Mouse (Mus musculus): ENCODE data around the gene Arhgap8. TPM values are rescaled to one million over a fixed set of nuclear protein-coding genes. Genes with fewer than 3 reads are reported as not detected.
"Not testable (repeated sequence)": the region's sequence is repeated elsewhere in the genome, so short reads cannot be mapped to it uniquely, and the experiment has no call there.

The Arhgap8 gene
- total RNA-seq, 2 experiments from 2014 or later = 0.74 to 0.75 TPM

DNA sequence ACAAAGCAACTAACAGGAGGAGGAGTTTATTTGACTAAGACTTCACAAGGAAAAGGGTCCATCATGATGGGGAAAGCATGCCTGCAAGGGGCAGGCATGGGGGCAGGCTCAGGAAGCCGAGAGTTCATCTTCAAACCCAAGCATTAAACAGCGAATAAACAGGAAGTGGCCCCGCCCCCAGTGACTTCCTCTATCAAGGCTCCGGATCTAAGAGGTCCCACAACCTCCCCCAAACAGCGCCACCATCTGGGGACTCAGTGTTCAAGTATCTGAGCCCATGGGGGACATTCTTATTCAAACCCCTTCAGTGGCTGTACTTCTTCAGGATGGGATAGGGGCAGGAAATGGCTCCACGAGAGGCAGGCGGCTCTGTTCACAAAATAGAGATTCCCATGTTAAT, 27.2 kb upstream of the Arhgap8 start:
- intact Hi-C loops (cut with DNase I) = no loop called here
- DNase-seq (ENCODE audit: low spot score in 2 of 2) = no peak

DNA sequence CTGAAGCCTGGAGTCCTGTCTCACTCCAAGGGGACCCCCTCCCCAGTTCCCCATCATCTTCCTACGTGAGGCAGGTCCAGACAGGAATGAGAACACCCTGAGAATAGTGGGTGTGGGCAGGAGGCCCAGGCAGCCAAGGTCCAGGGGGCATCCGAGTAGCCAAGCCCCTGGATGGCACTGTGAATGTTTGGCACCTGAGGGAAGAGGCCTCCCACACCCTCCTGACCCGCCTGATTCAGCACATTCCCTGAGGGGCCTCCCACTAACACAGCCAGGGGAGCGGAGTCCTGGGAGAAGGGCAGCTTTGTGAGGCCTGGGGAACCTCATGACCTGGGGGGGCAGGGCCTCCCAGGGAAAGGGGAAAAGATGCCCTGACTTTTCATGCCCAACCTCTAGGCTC, 23.8 kb upstream of the Arhgap8 start:
- DNase-seq (ENCODE audit: low spot score in 2 of 2) = no peak
- intact Hi-C loops (cut with DNase I) = no loop called here

DNA sequence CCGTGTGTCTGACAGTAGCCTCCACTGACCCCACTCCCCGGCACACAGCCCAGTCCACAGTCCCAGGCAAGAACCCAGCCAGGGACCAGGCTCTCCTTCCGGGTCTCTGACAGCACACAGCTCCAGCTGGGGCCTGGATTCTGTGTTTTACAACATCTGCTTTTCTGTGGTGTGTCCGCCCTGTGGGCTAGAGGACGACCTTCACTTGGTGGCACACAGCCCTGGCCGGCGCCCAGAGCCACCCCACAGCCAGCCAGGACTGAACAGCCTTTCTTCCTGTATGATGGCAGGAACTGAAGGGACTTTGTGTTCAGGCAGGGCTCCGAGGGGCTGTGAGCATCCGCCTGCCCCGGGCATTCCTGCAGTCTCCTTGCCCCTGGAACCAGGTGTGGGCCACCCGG, 22.2 kb upstream of the Arhgap8 start:
- intact Hi-C loops (cut with DNase I) = no loop called here
- DNase-seq (ENCODE audit: low spot score in 2 of 2) = peak; percentile 40 to 49

DNA sequence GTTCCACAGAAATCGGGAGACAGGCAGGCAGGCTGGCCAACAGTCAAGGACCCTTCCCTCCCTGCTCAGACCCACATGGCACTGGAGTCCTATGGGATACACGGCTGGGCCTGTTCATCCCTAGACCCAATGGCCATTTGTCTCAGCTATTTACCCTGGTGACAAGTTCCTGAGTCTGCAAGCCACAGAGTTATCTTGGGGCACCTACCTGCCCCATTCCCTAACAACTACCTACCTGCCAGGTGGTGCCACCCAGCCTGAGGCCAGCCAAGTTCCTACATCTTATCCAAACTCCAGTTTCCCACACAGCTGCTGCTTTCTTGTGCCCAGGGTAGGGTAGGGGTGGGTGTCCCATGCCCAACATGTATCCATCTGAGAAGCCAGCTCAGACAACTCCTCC, 21.7 kb upstream of the Arhgap8 start:
- intact Hi-C loops (cut with DNase I) = no loop called here
- DNase-seq (ENCODE audit: low spot score in 2 of 2) = no peak

DNA sequence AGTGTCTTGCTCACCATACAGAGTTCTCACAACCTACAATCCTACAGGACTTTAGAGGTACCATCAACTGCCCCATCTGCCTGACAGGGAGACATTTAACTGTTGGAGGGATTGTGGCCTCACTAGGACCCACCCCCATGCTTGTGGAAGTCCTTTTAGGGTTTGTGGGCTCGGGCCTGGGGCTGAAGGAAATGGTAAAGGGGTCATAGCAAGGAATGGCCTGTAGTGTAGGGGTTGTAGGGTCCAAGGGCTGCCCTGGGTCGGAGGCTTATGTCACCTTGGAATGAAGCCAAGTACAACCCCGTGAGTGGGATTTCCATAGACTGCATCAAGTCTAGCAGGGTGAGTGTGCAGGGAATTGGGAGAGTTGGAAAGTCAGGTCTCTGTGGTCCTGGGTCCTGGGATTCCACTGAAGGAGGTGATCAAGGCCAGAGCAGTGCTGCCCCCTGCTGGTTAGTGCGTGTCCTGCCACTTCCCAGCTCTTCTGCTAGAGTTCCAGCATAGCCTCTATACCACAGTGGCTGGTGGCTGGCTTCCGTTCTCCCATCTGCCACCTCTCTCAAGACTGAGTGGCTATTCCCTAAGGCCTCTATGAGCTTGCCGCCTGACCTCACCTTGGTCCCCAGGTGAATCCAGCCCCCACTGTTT, 19.6 kb upstream of the Arhgap8 start:
- intact Hi-C loops (cut with DNase I) = no loop called here
- DNase-seq (ENCODE audit: low spot score in 2 of 2) = no peak

DNA sequence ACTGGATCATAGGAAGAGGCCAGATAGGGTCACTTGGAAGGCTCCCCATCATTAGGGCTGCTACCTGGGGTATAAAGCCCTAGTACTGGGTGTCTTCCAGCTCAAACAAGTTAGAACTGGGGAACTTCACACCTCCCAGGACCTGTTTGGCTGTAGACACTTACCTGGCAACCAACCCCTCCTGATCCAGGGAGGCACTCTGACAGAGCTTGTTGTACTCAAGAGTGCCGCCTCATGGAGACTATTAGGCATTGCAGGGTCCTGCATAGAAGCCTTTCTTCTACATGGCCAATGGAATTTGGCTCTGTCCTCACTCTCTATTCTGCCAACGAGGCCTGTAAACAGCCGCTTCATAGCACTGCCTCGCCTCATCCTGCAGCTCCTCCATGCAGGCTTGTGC, 17.9 kb upstream of the Arhgap8 start:
- DNase-seq (ENCODE audit: low spot score in 2 of 2) = no peak
- intact Hi-C loops (cut with DNase I) = no loop called here

DNA sequence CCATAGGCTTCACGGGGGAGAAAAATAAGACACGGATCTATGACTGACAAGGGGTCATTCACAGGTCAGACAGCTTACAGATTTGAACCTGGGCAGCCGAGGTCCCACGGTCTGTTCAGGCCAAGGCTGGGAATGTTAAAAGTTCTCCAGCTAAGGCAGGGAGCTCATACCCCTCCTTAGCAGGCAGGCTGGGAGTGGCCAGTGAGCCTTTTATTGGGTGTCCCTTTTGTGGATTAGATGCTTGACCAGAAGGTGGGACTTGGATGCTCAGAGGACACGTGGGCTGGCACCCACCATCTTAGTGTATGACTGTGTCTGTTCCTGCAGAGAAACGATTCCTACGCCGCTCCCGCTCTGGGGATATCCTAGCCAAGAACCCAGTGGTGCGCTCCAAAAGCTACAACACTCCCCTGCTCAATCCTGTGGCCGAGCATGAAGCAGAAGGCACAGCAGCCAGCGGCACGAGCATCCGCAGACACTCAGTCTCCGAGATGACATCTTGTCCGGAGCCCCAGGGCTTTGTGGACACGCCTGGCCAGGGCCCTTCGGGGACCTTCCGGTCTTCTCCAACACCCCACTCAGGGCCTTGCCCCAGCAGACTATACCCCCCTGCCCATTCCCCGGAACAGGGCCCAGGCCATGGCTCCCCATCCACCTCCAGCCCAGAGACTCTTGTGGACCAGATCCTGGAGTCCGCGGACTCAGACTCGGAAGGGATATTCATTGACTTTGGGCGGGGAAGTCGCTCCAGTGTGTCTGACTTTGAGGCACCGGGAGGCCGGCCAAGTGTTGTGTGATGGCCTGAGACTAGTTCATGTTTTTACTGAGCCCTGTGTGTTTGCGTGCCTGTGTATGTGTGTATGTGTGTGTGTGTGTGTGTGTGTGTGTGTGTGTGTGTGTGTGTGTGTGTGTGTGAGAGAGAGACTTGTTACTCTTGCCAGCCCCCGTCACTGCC, 17.2 kb upstream of the Arhgap8 start:
- no peak for DNase-seq (ENCODE audit: low spot score in 2 of 2)

DNA sequence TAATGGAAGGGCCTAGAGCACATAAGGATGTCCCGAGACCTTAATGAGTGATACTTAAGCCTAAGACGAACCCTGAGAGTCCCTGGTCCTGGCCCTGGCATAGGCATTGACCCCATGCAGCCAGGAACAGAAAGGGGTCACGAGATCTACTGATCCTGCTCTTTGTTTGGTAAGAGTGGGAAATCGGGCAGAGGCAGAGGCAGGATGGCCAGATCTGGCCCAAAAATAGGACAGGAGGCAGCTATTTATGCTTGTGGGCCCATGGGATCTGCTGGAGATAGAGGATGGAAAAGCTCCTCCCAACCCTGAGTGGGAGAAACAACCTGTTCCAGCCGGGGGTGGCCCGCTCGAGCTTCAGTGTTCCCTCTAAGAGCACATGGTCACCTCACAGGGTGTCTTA, 15.9 kb upstream of the Arhgap8 start:
- intact Hi-C loops (cut with DNase I) = no loop called here
- DNase-seq (ENCODE audit: low spot score in 2 of 2) = no peak

More for the DNA sequence above, 17.2 kb upstream of the Arhgap8 start:
- intact Hi-C loops (cut with DNase I) = no loop called here

DNA sequence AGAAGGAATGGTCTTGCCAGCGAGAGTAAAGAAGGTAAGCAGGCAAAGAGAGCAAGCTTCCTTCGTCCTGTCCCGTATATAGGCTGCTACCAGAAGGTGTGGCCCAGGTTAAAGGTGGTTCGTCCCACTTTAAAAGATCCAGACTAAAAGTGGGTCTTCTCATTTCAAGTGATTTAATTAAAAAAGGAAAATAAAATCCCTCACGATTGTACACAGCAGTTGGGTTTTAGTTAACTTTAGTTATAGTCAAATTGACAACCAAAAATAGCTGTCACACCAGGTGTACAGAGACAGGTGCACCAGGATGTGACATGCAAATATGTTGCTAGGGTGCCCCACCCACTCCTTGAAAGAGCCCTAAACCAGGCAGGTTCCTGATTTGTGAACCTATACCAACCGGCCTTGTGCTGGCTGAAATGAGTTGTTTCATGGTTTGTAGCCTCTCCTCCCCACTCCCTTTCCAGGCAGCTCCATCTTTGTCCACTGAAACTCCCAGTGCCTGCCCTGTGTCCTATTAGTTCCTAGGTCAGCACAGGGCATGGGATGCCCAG, 14.4 kb upstream of the Arhgap8 start:
- DNase-seq (ENCODE audit: low spot score in 2 of 2) = no peak
- intact Hi-C loops (cut with DNase I) = no loop called here

DNA sequence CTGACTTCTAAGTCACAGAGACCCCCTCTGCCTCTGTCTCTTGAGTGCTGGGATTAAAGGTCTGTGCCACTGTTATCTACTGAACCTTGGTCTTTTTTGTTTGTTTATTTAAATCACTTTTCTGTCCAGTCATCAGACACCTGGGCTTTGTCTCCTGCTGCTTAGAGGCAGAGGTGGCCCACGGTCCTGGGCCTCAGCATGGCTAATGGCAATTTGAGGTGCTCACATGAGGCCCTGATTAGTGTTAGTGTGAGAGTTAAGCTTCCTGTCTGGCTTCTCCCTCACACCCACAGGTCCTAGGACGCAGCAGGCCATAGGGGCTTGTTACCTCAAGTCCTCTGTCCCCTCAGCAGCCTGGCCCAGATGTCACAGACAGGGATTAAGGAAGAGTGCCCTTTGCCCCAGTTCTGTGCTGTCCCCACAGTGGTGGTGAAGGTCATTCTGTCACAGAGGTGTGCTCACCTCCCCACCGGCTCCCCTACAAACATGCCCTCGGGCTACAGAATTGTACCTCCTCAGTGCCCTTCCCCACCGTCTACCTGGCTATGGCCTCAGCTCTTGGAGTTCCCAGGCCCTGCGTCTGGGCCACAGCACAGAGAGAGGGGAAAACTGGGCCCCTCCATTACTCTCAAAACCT, 12.8 kb upstream of the Arhgap8 start:
- intact Hi-C loops (cut with DNase I) = no loop called here
- no peak for DNase-seq (ENCODE audit: low spot score in 2 of 2)

DNA sequence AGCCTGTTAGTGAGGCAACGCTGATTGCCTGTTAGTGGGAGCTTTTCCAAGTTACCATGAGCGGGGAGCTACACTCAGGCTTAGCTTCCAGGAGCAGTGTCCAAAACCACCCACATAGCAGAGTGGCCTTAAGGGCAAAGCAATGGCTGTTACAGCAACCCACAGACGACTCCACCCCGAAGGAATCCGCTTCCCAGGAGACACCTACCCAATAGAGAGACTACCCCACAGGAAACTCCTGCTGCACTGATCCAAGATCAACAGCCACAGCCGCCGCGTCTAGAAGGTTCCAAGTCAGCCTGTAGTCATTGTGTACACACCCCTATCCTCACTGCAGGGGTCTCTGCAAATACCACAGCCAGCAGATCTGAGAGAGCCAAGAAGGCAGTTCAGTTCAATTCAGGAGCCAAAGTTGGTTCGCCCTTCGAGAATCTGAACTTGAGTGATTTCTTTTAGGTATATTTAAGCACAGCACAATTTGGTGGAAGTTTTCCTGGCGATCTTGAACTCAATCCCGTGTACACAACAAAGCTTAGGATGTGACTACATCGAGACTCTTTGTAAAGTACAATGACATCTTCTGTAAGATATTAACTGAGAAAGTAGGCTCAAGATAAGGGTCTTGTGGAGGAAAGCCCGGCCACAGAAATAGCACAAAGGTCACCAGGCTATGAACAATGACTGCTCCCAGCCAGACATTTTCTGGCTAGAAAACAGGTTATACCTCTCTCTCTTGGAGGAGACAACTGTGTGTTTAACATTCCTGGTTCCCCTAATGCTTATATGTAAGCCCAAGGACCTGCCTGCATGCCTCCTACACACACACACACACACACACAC, 7.1 kb upstream of the Arhgap8 start:
- no peak for DNase-seq (ENCODE audit: low spot score in 2 of 2)
- intact Hi-C loops (cut with DNase I) = no loop called here

DNA sequence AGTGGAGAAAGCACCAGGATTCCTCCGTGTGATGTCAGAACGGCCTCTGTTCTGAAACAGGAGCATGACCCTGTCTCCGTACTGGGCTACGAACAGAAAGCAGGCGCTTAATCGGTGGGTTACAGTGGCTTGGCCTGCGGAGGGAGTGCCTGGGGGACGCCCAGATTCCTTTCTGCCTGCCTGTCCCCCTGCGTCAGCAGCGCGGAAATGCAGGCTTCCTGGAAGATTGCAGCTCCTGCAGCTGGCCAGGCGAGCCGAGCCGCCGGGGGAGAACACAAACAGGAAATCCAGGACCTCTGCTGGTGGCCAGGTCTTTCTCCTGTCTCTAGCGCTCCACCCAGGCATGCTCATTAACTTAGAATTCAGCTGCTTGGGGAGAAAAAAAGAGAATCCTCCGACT, 5.1 kb upstream of the Arhgap8 start:
- DNase-seq (ENCODE audit: low spot score in 2 of 2) = peak in 1 of 2 experiments; percentile 15
- intact Hi-C loops (cut with DNase I) = no loop called here

DNA sequence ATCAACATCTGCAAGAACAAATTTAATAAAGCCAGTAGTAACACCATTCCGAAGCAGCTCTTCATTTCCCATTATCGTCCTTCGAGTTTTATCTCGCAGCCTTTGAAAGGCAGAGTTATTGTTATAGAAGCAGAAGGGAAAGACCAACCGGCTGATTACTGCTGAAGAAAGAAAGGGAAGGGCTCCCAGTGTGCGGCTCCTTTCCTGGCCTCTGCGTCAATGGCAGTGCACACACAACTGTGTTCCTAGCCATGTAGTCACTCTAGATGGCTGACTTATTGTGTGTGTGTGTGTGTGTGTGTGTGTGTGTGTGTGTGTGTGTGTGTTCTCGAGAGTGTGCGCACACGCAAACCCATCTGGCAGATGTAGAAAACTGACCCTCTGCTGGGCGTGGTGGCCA, 4.7 kb upstream of the Arhgap8 start:
- DNase-seq (ENCODE audit: low spot score in 2 of 2) = no peak
- intact Hi-C loops (cut with DNase I) = no loop called here

DNA sequence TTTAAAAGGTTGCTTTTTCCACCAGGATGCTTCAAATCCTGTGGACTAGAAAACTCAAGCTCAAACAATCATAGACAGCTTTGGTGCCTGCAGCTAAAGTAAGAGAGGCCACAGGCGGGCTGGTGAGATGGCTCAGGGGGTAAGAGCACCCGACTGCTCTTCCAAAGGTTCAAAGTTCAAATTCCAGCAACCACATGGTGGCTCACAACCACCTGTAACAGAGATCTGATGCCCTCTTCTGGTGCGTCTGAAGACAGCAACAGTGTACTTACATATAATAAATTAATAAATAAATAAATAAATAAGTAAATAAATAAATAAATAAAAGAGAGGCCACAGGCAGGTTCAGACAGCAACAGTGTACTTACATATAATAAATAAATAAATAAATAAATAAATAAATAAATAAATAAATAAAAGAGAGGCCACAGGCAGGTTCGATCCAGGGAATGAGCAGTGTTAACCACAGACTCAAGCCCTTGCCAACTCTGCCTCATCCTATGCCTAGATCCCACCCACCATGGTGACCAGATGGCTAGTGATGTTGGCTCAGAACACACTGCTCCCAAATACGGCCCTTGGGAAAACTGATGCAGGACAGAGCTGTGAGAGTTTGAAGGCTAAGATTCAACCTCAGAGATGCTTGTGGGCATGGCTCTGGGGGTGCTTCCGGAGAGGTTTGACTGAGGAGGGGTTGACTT, 2.1 kb upstream of the Arhgap8 start:
- intact Hi-C loops (cut with DNase I); DNase-seq (ENCODE audit: low spot score in 2 of 2): not testable (repeated sequence)

DNA sequence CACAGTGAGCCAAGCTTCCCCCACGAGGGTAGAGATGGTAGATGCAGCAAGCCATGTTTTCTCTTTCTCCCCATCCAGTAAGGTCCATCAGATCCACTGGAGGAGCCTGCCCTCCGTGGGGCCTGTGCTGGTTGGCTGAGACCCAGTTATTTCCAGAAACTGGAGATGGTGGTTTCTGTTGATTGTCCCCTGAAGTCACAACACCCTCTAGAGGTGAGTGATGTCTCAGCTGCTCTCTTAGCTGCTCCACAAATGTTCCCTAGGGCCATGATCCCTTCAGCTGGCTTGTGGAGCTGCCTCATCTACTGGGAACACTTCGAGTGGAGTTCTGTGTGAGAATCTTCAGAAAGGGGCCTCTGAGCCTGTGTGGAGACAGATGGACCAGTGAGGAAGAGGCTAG, 1.1 kb upstream of the Arhgap8 start:
- intact Hi-C loops (cut with DNase I) = no loop called here
- no peak for DNase-seq (ENCODE audit: low spot score in 2 of 2)

DNA sequence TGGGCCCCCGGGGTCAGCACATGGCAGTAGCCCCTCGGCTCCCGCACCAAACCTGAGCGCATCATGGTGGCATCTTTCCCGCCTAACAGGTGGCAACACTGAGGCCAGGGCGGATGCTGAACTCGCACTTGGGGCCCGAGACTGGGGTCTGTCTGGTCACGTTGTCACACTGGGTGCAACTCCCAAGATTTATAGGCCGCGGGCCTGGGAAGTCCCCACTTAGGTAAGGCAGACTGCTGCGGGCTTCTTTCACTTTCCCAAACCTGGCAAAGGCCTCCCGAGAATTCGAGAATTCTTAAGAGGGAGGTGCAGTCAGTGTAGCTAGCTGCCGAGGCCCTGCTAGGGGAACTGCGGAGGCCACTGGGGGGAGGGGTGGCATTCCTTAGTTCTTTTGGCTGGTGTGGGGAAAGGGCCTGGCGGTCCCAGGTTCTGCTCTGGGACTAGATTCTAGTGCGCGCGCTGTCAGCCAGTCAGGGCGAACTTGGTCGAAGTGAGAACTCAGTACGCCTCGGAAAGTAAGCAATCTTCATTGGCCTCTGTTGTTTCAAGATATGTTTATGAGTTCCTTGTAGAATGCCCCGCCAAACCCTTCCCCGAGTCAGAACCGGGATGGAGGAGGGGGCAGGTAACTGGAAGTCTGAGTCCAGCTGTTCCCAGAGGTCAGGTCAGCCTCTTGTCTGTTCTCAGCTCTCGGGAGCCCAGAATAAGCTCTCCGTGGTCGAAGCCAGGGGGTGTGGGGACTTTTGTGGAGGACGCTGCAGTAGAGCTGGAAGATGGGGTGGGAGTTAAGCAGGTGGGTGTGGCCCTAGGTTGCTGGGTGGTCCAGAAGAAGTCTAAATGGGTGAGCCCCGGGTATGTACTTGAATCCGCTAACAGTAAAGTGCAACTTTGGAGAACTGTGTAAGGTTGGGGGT, 696 bp downstream of the Arhgap8 start:
- no peak for DNase-seq (ENCODE audit: low spot score in 2 of 2)
- intact Hi-C loops (cut with DNase I) = no loop called here

DNA sequence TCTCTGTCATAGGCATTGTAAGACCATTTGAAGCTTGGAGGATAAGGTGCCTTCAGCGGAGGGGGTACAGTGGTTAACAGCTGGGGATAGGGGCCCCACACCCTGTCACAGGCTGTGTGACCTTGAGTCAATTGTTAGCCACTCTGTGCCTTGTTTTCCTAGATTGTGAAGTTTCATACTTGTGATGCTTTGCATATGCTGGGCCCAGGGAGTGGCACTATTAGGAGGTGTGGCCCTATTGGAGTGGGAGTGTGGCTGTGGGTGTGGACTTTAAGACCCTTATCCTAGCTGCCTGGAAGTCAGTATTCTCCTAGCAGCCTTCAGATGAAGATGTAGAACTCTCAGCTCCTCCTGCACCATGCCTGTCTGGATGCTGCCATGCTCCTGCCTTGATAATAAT, 3.8 kb downstream of the Arhgap8 start:
- DNase-seq (ENCODE audit: low spot score in 2 of 2); intact Hi-C loops (cut with DNase I): not testable (repeated sequence)

DNA sequence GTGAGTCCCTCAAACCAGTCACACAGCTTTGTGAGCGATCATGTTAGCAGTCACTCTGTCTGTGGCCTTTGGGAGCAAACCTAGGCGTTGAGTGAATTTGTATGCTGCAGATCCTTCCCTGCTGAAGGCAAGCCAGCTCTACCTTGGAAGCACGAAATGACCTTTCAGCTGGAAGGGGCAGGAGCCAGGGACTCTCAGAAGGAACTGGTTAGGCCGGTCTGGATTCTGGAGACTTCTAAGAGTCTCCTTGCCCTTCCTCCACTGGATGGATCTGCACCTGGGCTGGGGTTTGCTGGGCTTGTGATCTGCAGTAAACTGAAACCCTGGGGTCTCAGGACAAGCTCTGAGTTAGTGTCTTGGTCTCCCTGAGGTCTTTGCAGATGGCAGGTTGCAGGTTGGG, 4.3 kb downstream of the Arhgap8 start:
- intact Hi-C loops (cut with DNase I) = no loop called here
- no peak for DNase-seq (ENCODE audit: low spot score in 2 of 2)
